Mouse (Mus musculus): ENCODE measurements around the gene Trpv4. TPM values are rescaled to one million over a fixed set of nuclear protein-coding genes. Genes with fewer than 3 reads are reported as not detected.

Gene Trpv4
- total RNA-seq, 2 experiments from 2014 or later, result 1.4 to 2.1 TPM

Other genes with a start within 250 kb of the Trpv4 start
- 10 to 100 TPM; 20.2 to 20.5 TPM for gene Mmab, start 214.4 kb downstream of the Trpv4 start, total RNA-seq (2021)
- 10 to 100 TPM; 26.9 to 30.9 TPM for gene Mvk, start 214.2 kb downstream of the Trpv4 start, total RNA-seq (2021)
- 10 to 100 TPM; 10.9 to 11.0 TPM for gene Fam222a, start 90.4 kb downstream of the Trpv4 start, total RNA-seq (2021)
- gene Gltp, start 32.6 kb upstream of the Trpv4 start, total RNA-seq (2021), result 10 to 100 TPM; 21.6 to 22.4 TPM
- 10 to 100 TPM; 11.2 to 12.3 TPM for gene Tchp, start 49.3 kb upstream of the Trpv4 start, total RNA-seq (2021)
- 10 to 100 TPM; 31.2 to 33.8 TPM for gene Ankrd13a, start 116.3 kb upstream of the Trpv4 start, total RNA-seq (2021)
- gene Git2, start 117.1 kb upstream of the Trpv4 start, total RNA-seq (2021), result 10 to 100 TPM; 39.2 to 49.6 TPM
- gene 1500011B03Rik, start 165.0 kb upstream of the Trpv4 start, total RNA-seq (2021), result 100 to 1,000 TPM; 160 to 161 TPM
- not detected for gene 4930519G04Rik, start 195.2 kb upstream of the Trpv4 start, total RNA-seq (2021)
- gene Gm9936, start 200.3 kb upstream of the Trpv4 start, total RNA-seq (2021), result 1 to 10 TPM in 1 of 2 experiments, under 1 TPM in 1; 0.74 to 1.2 TPM
- gene Oasl2, start 238.5 kb upstream of the Trpv4 start, total RNA-seq (2021), result 1 to 10 TPM; 1.8 to 2.3 TPM